Mouse (Mus musculus): ENCODE data around the gene Clstn2.

GRCm38 (mm10) chr9:97992131-97992530 is 40.9 kb downstream of the Clstn2 start:
- TF ChIP-seq CTCF (IDR thresholded peaks at IDR 0.05; ENCODE audit: low read depth) (no peak), EP300 (optimal IDR thresholded peaks at IDR 0.05) (no peak)

Measured in stomach, postnatal 0 days (tissue).